ENCODE assay signal across 4 mouse cellular contexts in the genomic region with DNA sequence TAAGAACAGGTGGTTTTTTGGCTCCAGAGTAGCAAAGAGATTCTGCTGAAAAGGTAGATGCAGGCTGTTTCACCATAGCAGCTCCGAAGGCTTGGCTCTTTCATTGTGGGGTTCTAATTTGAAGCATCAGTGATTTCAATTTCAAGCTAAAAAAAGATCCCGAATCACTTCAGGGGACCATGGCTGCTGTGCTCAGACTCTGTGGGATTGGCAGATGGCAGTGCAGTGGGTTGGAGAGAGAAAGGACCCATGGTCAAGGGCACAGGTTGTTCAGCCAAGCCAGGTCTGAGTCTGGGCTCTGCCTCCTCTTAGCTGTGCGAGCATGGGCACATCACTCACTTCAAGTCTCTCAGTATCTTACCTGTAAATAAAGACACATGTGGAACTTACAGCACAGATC.
"Had no signal": no experiment of that assay in that cellular context is flagged by ENCODE, and none has a peak within 500 bp of the region (broad histone marks: within the 10 kb centered on the region; RNA-seq: fewer than 3 reads in every experiment).

No protein-coding gene starts in this region.

- H3K9ac ChIP-seq: liver, embryonic 13.5 days had no signal

- DNase-seq: liver, embryonic 13.5 days; thymus, postnatal 25 days had no signal

- H3K27me3 ChIP-seq: liver, embryonic 13.5 days had no signal

- H3K4me3 ChIP-seq: liver, embryonic 13.5 days had no signal

- H3K27ac ChIP-seq: kidney, postnatal 0 days; liver, embryonic 13.5 days had no signal

- H3K4me2 ChIP-seq: liver, embryonic 13.5 days; midbrain, embryonic 11.5 days had no signal

- H3K9me3 ChIP-seq: liver, embryonic 13.5 days had no signal

- H3K36me3 ChIP-seq: liver, embryonic 13.5 days had no signal

- H3K4me1 ChIP-seq: liver, embryonic 13.5 days had no signal
